Mouse (Mus musculus) hindbrain, embryonic 13.5 days (tissue): Measurements from ENCODE around the gene Kcnq4. TPM values are rescaled to one million over a fixed set of nuclear protein-coding genes. Genes with fewer than 3 reads are reported as not detected.
A peak's percentile ranks its signal among the peaks of the same experiment; 100 is the strongest.

Experiments used
- ATAC-seq: fragments of 200-750 bp; cut with Nextera tagmentation; 2 replicates; pipeline ENCODE4 v1.8.0; 2017; ENCODE audit warnings: moderate TSS enrichment; ENCODE audit not compliant: low FRiP score
- H3K27ac ChIP-seq: fragments of 300-500 bp; sonication (generic); 2 replicates; pipeline ENCODE4 v1.5.1; 2015; ENCODE audit warnings: inconsistent platforms, mild to moderate bottlenecking, moderate library complexity
- H3K27me3 ChIP-seq: fragments of 300-500 bp; sonication (generic); 2 replicates; pipeline ENCODE4 v1.6.1; 2015; ENCODE audit warnings: mild to moderate bottlenecking, inconsistent platforms
- H3K36me3 ChIP-seq: fragments of 300-500 bp; sonication (generic); 2 replicates; pipeline ENCODE4 v1.6.1; 2015; ENCODE audit warnings: mild to moderate bottlenecking, inconsistent platforms
- H3K4me1 ChIP-seq: fragments of 300-500 bp; sonication (generic); replicated peaks from 2 replicates; pipeline ENCODE4 v1.6.1; 2015; ENCODE audit warnings: inconsistent platforms
- H3K4me2 ChIP-seq: fragments of 300-500 bp; sonication (generic); 2 replicates; pipeline ENCODE4 v1.6.1; 2015; ENCODE audit warnings: inconsistent platforms, mild to moderate bottlenecking, moderate library complexity
- H3K4me3 ChIP-seq: fragments of 300-500 bp; sonication (generic); 2 replicates; pipeline ENCODE4 v1.5.1; 2015; ENCODE audit warnings: mild to moderate bottlenecking, inconsistent platforms
- H3K9ac ChIP-seq: fragments of 300-500 bp; sonication (generic); 2 replicates; pipeline ENCODE4 v1.6.1; 2015; ENCODE audit warnings: mild to moderate bottlenecking, inconsistent platforms
- H3K9me3 ChIP-seq: fragments of 300-500 bp; sonication (generic); 2 replicates; pipeline ENCODE4 v1.6.1; 2016; ENCODE audit warnings: inconsistent platforms
- WGBS: fragments of 180-500 bp; shearing (Covaris S2); methylation state at CpG from one replicate; pipeline ENCODE4 v1.1.7; 2015; 5-methylcytosine and 5-hydroxymethylcytosine counted together
- polyA plus RNA-seq: library from polyadenylated mRNA; unstranded; fragments of >200 nt; fragmentation: Nextera tagmentation; extraction: Ambion mirVana; gene quantifications from 2 replicates; pipeline ENCODE4 v1.2.1, GENCODE M21; 2015

Kcnq4 gene
- polyA plus RNA-seq, 1 experiment from 2014 or later = 5.8 TPM

GRCm38 (mm10) chr4:120719152-120719551, 29.3 kb downstream of the Kcnq4 start:
- peaks cover 24% of the 10 kb centered on the region for H3K4me1 ChIP-seq
- no peaks in the 10 kb centered on the region for H3K9me3 ChIP-seq
- no peak overlapping the region for H3K4me2 ChIP-seq
- no peak overlapping the region for H3K27ac ChIP-seq
- no peak overlapping the region for H3K4me3 ChIP-seq
- H3K9ac ChIP-seq = no peak overlapping the region
- no peaks in the 10 kb centered on the region for H3K36me3 ChIP-seq
- ATAC-seq = no peak
- WGBS = 53% methylated on average over 5 of the region's 5 CpGs
- peaks cover 32% of the 10 kb centered on the region for H3K27me3 ChIP-seq

- Histone ChIP-seq H3K36me3 (no peaks in the 10 kb centered on the region), H3K4me2 (no peak overlapping the region), H3K9ac (no peak overlapping the region), H3K27me3 (peaks cover 32% of the 10 kb centered on the region), H3K4me1 (peaks cover 36% of the 10 kb centered on the region), H3K4me3 (no peak overlapping the region), H3K9me3 (no peaks in the 10 kb centered on the region), H3K27ac (no peak overlapping the region)
- ATAC-seq = no peak
- 76% methylated on average over 8 of the region's 8 CpGs for WGBS
These were observed 30.8 kb downstream of the Kcnq4 start for GRCm38 (mm10) chr4:120717591-120717990.

GRCm38 (mm10) chr4:120716765-120717164, 31.6 kb downstream of the Kcnq4 start:
- Histone ChIP-seq H3K27me3 (peaks cover 32% of the 10 kb centered on the region), H3K9ac (peak overlapping the region; percentile 53; the same call in 1 of the 2 replicates), H3K9me3 (no peaks in the 10 kb centered on the region), H3K4me1 (peaks cover 43% of the 10 kb centered on the region), H3K36me3 (no peaks in the 10 kb centered on the region), H3K4me3 (peak overlapping the region; percentile 38), H3K27ac (no peak overlapping the region), H3K4me2 (peak overlapping the region; percentile 61)
- no peak for ATAC-seq
- WGBS = 22% methylated on average over 12 of the region's 12 CpGs

- Histone ChIP-seq H3K9ac (peak overlapping the region; percentile 53; the same call in 1 of the 2 replicates), H3K27me3 (peaks cover 32% of the 10 kb centered on the region), H3K9me3 (no peaks in the 10 kb centered on the region), H3K36me3 (no peaks in the 10 kb centered on the region), H3K27ac (no peak overlapping the region), H3K4me3 (peak overlapping the region; percentile 38), H3K4me2 (peak overlapping the region; percentile 61), H3K4me1 (peaks cover 43% of the 10 kb centered on the region)
- WGBS = 3% methylated on average over 12 of the region's 12 CpGs
- ATAC-seq = peak; percentile 66
These were observed 32.3 kb downstream of the Kcnq4 start for GRCm38 (mm10) chr4:120716141-120716571.

- Histone ChIP-seq H3K4me2 (no peak overlapping the region), H3K27ac (no peak overlapping the region), H3K36me3 (no peaks in the 10 kb centered on the region), H3K9me3 (no peaks in the 10 kb centered on the region), H3K27me3 (peaks cover 32% of the 10 kb centered on the region), H3K9ac (no peak overlapping the region), H3K4me3 (no peak overlapping the region), H3K4me1 (peaks cover 43% of the 10 kb centered on the region)
- ATAC-seq = peak; percentile 15; the same call in 1 of the 2 replicates
- WGBS = 63% methylated on average over 6 of the region's 6 CpGs
These were observed 34.4 kb downstream of the Kcnq4 start for GRCm38 (mm10) chr4:120713856-120714497.

GRCm38 (mm10) chr4:120713021-120713420, 35.4 kb downstream of the Kcnq4 start:
- H3K36me3 ChIP-seq = no peaks in the 10 kb centered on the region
- H3K9me3 ChIP-seq = no peaks in the 10 kb centered on the region
- no peak overlapping the region for H3K9ac ChIP-seq
- WGBS = 94% methylated on average over 6 of the region's 6 CpGs
- H3K4me3 ChIP-seq = no peak overlapping the region
- peaks cover 45% of the 10 kb centered on the region for H3K4me1 ChIP-seq
- ATAC-seq = no peak
- no peak overlapping the region for H3K27ac ChIP-seq
- peaks cover 30% of the 10 kb centered on the region for H3K27me3 ChIP-seq
- H3K4me2 ChIP-seq = no peak overlapping the region

- Histone ChIP-seq H3K27me3 (peaks cover 23% of the 10 kb centered on the region), H3K4me3 (no peak overlapping the region), H3K9ac (no peak overlapping the region), H3K36me3 (no peaks in the 10 kb centered on the region), H3K4me1 (peaks cover 47% of the 10 kb centered on the region), H3K27ac (no peak overlapping the region; the same call in 1 of the 2 replicates), H3K4me2 (no peak overlapping the region), H3K9me3 (no peaks in the 10 kb centered on the region)
- WGBS = 58% methylated on average over 12 of the region's 12 CpGs
- no peak for ATAC-seq
These were observed 36.2 kb downstream of the Kcnq4 start for GRCm38 (mm10) chr4:120712236-120712635.

- peaks cover 8% of the 10 kb centered on the region; the same call in 1 of the 2 replicates for H3K36me3 ChIP-seq
- no peaks in the 10 kb centered on the region for H3K9me3 ChIP-seq
- ATAC-seq = no peak
- no peak overlapping the region for H3K4me3 ChIP-seq
- WGBS = 93% methylated on average over 2 of the region's 2 CpGs
- no peak overlapping the region for H3K4me2 ChIP-seq
- peaks cover 35% of the 10 kb centered on the region for H3K27me3 ChIP-seq
- H3K27ac ChIP-seq = no peak overlapping the region
- peaks cover 4% of the 10 kb centered on the region; the same call in 1 of the 2 replicates for H3K4me1 ChIP-seq
- no peak overlapping the region for H3K9ac ChIP-seq
These were observed 45.9 kb downstream of the Kcnq4 start for GRCm38 (mm10) chr4:120702511-120702910.

- Histone ChIP-seq H3K27ac (no peak overlapping the region), H3K27me3 (peaks cover 39% of the 10 kb centered on the region), H3K4me3 (no peak overlapping the region), H3K36me3 (peaks cover 8% of the 10 kb centered on the region; the same call in 1 of the 2 replicates), H3K9me3 (no peaks in the 10 kb centered on the region), H3K4me1 (peaks cover 4% of the 10 kb centered on the region; the same call in 1 of the 2 replicates), H3K9ac (no peak overlapping the region), H3K4me2 (no peak overlapping the region)
- no peak for ATAC-seq
- 71% methylated on average over 8 of the region's 8 CpGs for WGBS
These were observed 46.4 kb downstream of the Kcnq4 start for GRCm38 (mm10) chr4:120702056-120702455.

GRCm38 (mm10) chr4:120701180-120701579, 47.2 kb downstream of the Kcnq4 start:
- Histone ChIP-seq H3K4me1 (peaks cover 4% of the 10 kb centered on the region; the same call in 1 of the 2 replicates), H3K9me3 (no peaks in the 10 kb centered on the region), H3K36me3 (peaks cover 8% of the 10 kb centered on the region; the same call in 1 of the 2 replicates), H3K27me3 (peaks cover 48% of the 10 kb centered on the region), H3K4me2 (no peak overlapping the region), H3K9ac (no peak overlapping the region), H3K4me3 (no peak overlapping the region), H3K27ac (no peak overlapping the region)
- WGBS = 80% methylated on average over 3 of the region's 3 CpGs
- ATAC-seq = no peak

- H3K27ac ChIP-seq = no peak overlapping the region
- ATAC-seq = peak; percentile 49; the same call in 1 of the 2 replicates
- peak overlapping the region; percentile 17; the same call in 1 of the 2 replicates for H3K4me2 ChIP-seq
- H3K9me3 ChIP-seq = no peaks in the 10 kb centered on the region
- H3K36me3 ChIP-seq = peaks cover 8% of the 10 kb centered on the region; the same call in 1 of the 2 replicates
- H3K27me3 ChIP-seq = peaks cover 49% of the 10 kb centered on the region
- 18% methylated on average over 35 of the region's 35 CpGs for WGBS
- no peak overlapping the region for H3K9ac ChIP-seq
- H3K4me1 ChIP-seq = peaks cover 4% of the 10 kb centered on the region; the same call in 1 of the 2 replicates
- no peak overlapping the region for H3K4me3 ChIP-seq
These were observed 50.5 kb downstream of the Kcnq4 start for GRCm38 (mm10) chr4:120697799-120698484.

- no peak overlapping the region for H3K9ac ChIP-seq
- no peak overlapping the region for H3K4me2 ChIP-seq
- H3K9me3 ChIP-seq = no peaks in the 10 kb centered on the region
- peaks cover 5% of the 10 kb centered on the region; the same call in 1 of the 2 replicates for H3K36me3 ChIP-seq
- H3K4me3 ChIP-seq = no peak overlapping the region
- peak; percentile 11; the same call in 1 of the 2 replicates for ATAC-seq
- 90% methylated on average over 8 of the region's 8 CpGs for WGBS
- H3K4me1 ChIP-seq = peaks cover 4% of the 10 kb centered on the region; the same call in 1 of the 2 replicates
- H3K27ac ChIP-seq = no peak overlapping the region
- peaks cover 49% of the 10 kb centered on the region for H3K27me3 ChIP-seq
These were observed 51.1 kb downstream of the Kcnq4 start for GRCm38 (mm10) chr4:120697353-120697752.
